Mouse (Mus musculus) olfactory bulb, adult 2 months (tissue): ENCODE results near the gene Abo. TPM values are rescaled to one million over a fixed set of nuclear protein-coding genes. Genes with fewer than 3 reads are reported as not detected.

ENCODE experiments used
- H3K27ac ChIP-seq: fragments of 200-500 bp; 2 replicates; pipeline ENCODE4 v1.5.1; 2012; ENCODE audit warnings: low read depth, low read length; ENCODE audit not compliant: insufficient read depth
- H3K4me1 ChIP-seq: fragments of 200-500 bp; 2 replicates; pipeline ENCODE4 v1.6.1; 2012; ENCODE audit warnings: low read length; ENCODE audit not compliant: control insufficient read depth, insufficient read depth
- H3K4me3 ChIP-seq: fragments of 200-500 bp; 2 replicates; pipeline ENCODE4 v1.5.1; 2012; ENCODE audit warnings: mild to moderate bottlenecking, low read depth, low read length, moderate library complexity; ENCODE audit not compliant: insufficient read depth
- CTCF ChIP-seq: fragments of 200-500 bp; IDR thresholded peaks from 2 replicates; pipeline ENCODE4 v1.5.1; 2012; ENCODE audit warnings: low read depth, mild to moderate bottlenecking, low read length, moderate library complexity; ENCODE audit not compliant: insufficient read depth
- POLR2A ChIP-seq: fragments of 200-500 bp; IDR thresholded peaks from 2 replicates; pipeline ENCODE4 v1.6.1; 2012; ENCODE audit warnings: mild to moderate bottlenecking, low read depth, low read length, moderate library complexity; ENCODE audit not compliant: insufficient read depth
- WGBS: fragments of 180-500 bp; shearing (Covaris S2); methylation state at CpG from one replicate; pipeline ENCODE4 v1.1.7; 2018; 5-methylcytosine and 5-hydroxymethylcytosine counted together
- polyA plus RNA-seq: library from polyadenylated mRNA; stranded (reverse); fragments of >200 nt; gene quantifications from 2 replicates; pipeline ENCODE4 v1.2.4, GENCODE M21; 2012; ENCODE audit warnings: low replicate concordance; ENCODE audit not compliant: missing spikeins, insufficient read depth, insufficient read length

Abo gene
- polyA plus RNA-seq, 1 experiment, result not detected

- H3K27ac ChIP-seq, result no peak overlapping the region
- H3K4me3 ChIP-seq, result no peak overlapping the region
- TF ChIP-seq CTCF (no peak), POLR2A (no peak)
- no peaks in the 10 kb centered on the region for H3K4me1 ChIP-seq
Observed at GRCm38 (mm10) chr2:26878571-26878970, 13.8 kb upstream of the Abo start.

GRCm38 (mm10) chr2:26870666-26871065, 5.9 kb upstream of the Abo start:
- H3K4me1 ChIP-seq, result no peaks in the 10 kb centered on the region
- WGBS, result 70% methylated on average over 6 of the region's 6 CpGs
- no peak overlapping the region for H3K4me3 ChIP-seq
- no peak for TF ChIP-seq CTCF
- no peak for TF ChIP-seq POLR2A
- no peak overlapping the region for H3K27ac ChIP-seq

- 76% methylated on average over 3 of the region's 3 CpGs for WGBS
- TF ChIP-seq POLR2A (no peak), CTCF (no peak)
- Histone ChIP-seq H3K4me3 (no peak overlapping the region), H3K4me1 (no peaks in the 10 kb centered on the region), H3K27ac (no peak overlapping the region)
Observed at GRCm38 (mm10) chr2:26862856-26863255, 1.9 kb downstream of the Abo start.

GRCm38 (mm10) chr2:26847706-26848105, 17.1 kb downstream of the Abo start:
- Histone ChIP-seq H3K4me3 (no peak overlapping the region), H3K27ac (no peak overlapping the region), H3K4me1 (no peaks in the 10 kb centered on the region)
- TF ChIP-seq CTCF (no peak), POLR2A (no peak)
- 68% methylated on average over 2 of the region's 2 CpGs for WGBS

GRCm38 (mm10) chr2:26832478-26832877, 32.3 kb downstream of the Abo start:
- 89% methylated on average over 2 of the region's 2 CpGs for WGBS
- TF ChIP-seq CTCF (no peak), POLR2A (no peak)
- no peaks in the 10 kb centered on the region for H3K4me1 ChIP-seq
- no peak overlapping the region for H3K27ac ChIP-seq
- no peak overlapping the region for H3K4me3 ChIP-seq

GRCm38 (mm10) chr2:26828047-26828446, 36.7 kb downstream of the Abo start:
- no peaks in the 10 kb centered on the region for H3K4me1 ChIP-seq
- H3K4me3 ChIP-seq, result no peak overlapping the region
- no peak for TF ChIP-seq POLR2A
- no peak for TF ChIP-seq CTCF
- no peak overlapping the region for H3K27ac ChIP-seq
- 91% methylated on average over 1 of the region's 1 CpGs for WGBS

- H3K4me1 ChIP-seq, result no peaks in the 10 kb centered on the region
- no peak overlapping the region for H3K27ac ChIP-seq
- WGBS, result 97% methylated on average over 1 of the region's 1 CpGs
- no peak overlapping the region for H3K4me3 ChIP-seq
- no peak for TF ChIP-seq CTCF
- no peak for TF ChIP-seq POLR2A
Observed at GRCm38 (mm10) chr2:26827261-26827975, 37.4 kb downstream of the Abo start.

Other genes with a start within 250 kb of the Abo start
- gene Fam69b, start 236.5 kb downstream of the Abo start, polyA plus RNA-seq, result not detected in 2 replicates
- gene Lcn4, start 193.7 kb downstream of the Abo start, polyA plus RNA-seq, result not detected in 2 replicates
- not detected in 2 replicates for gene Surf6, start 37.9 kb upstream of the Abo start, polyA plus RNA-seq
- not detected in 2 replicates for gene Med22, start 45.7 kb upstream of the Abo start, polyA plus RNA-seq
- gene Rpl7a, start 45.8 kb upstream of the Abo start, polyA plus RNA-seq, result not detected in 2 replicates
- not detected in 2 replicates for gene Surf2, start 51.4 kb upstream of the Abo start, polyA plus RNA-seq
- not detected in 2 replicates for gene Surf1, start 51.6 kb upstream of the Abo start, polyA plus RNA-seq
- not detected in 2 replicates for gene Surf4, start 68.9 kb upstream of the Abo start, polyA plus RNA-seq
- not detected in 2 replicates for gene Stkld1, start 69.1 kb upstream of the Abo start, polyA plus RNA-seq
- not detected in 2 replicates for gene Rexo4, start 99.4 kb upstream of the Abo start, polyA plus RNA-seq
- not detected in 2 replicates for gene Adamts13, start 108.4 kb upstream of the Abo start, polyA plus RNA-seq
- gene Cacfd1, start 144.9 kb upstream of the Abo start, polyA plus RNA-seq, result not detected in 2 replicates
- not detected in 2 replicates for gene Slc2a6, start 163.0 kb upstream of the Abo start, polyA plus RNA-seq
- gene Mymk, start 207.2 kb upstream of the Abo start, polyA plus RNA-seq, result not detected in 2 replicates
- gene Adamtsl2, start 214.4 kb upstream of the Abo start, polyA plus RNA-seq, result not detected in 2 replicates